Mouse (Mus musculus): Measurements from ENCODE around the gene Adcy5.

GRCm38 (mm10) chr16:35188111-35188510 lies 33.4 kb downstream of the Adcy5 start:
- TF ChIP-seq CTCF (IDR thresholded peaks at IDR 0.05; ENCODE audit: low read depth, low read length): no peak
- no peak for TF ChIP-seq POLR2A (IDR thresholded peaks at IDR 0.05; ENCODE audit: extremely low read depth, insufficient read depth, low read length)

Measured in liver, adult 2 months (tissue).